14 mouse cellular contexts compared by ENCODE assay signal in the genomic region with DNA sequence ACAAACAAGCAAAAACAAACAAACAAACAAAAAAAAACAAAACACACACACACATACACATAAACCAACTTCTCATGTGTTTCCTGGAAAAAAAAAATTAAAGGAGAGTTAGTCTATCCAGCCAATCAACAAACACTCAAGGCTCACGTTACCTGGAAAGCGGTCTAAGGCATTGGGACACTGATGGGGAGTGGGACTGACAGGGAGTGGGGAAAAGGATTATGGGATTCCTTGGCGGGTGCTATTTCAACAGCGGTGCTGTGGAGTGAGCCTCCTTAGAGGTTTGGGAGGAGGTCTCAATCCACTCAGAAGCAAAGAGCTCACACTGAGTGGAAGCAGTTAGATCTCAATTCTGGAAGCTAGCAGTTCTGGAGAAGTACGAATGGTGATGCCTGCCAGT. TPM values are rescaled to one million over a fixed set of nuclear protein-coding genes. Genes with fewer than 3 reads are reported as not detected.
"Had no signal": no experiment of that assay in that cellular context is flagged by ENCODE, and none has a peak within 500 bp of the region (broad histone marks: within the 10 kb centered on the region; RNA-seq: fewer than 3 reads in every experiment).

No protein-coding gene starts in this region.

- H3K4me1 ChIP-seq: liver, embryonic 13.5 days had no signal

- H3K27ac ChIP-seq: liver, embryonic 13.5 days; macrophage; midbrain, embryonic 13.5 days; neural tube, embryonic 12.5 days; stomach, embryonic 15.5 days had no signal

- DNase-seq: kidney, adult 9 months; kidney, postnatal 14 days; kidney, postnatal 4 days; left cerebral cortex, postnatal 4 days; liver, embryonic 13.5 days; lung, adult 2 months; retina, postnatal 1 day; right cerebral cortex, postnatal 25 days; spleen, adult 18-20 months; thymus, postnatal 36 days had no signal

- H3K9me3 ChIP-seq: liver, embryonic 13.5 days; midbrain, embryonic 13.5 days; neural tube, embryonic 12.5 days; stomach, embryonic 15.5 days had no signal

- H3K4me2 ChIP-seq: liver, embryonic 13.5 days; midbrain, embryonic 13.5 days; neural tube, embryonic 12.5 days; stomach, embryonic 15.5 days had no signal

- H3K9ac ChIP-seq: liver, embryonic 13.5 days; midbrain, embryonic 13.5 days; neural tube, embryonic 12.5 days; stomach, embryonic 15.5 days had no signal

- H3K36me3 ChIP-seq: liver, embryonic 13.5 days; midbrain, embryonic 13.5 days; neural tube, embryonic 12.5 days; stomach, embryonic 15.5 days had no signal

- ATAC-seq: midbrain, embryonic 13.5 days had no signal

- H3K4me3 ChIP-seq: liver, embryonic 13.5 days; midbrain, embryonic 13.5 days; neural tube, embryonic 12.5 days; stomach, embryonic 15.5 days had no signal

RNA-seq across cellular contexts. Expression of a gene that starts 12.1 kb away (rescaled TPM):
- polyA plus RNA-seq: macrophage had no signal
